Mouse (Mus musculus) small intestine, adult 2 months (tissue): ENCODE data around the gene Clmn.

ENCODE experiments used
- CTCF ChIP-seq: fragments of 200-500 bp; IDR thresholded peaks from 2 replicates; pipeline ENCODE4 v1.5.1; 2012; ENCODE audit warnings: low read depth, mild to moderate bottlenecking, control low read depth, inconsistent platforms, low read length, moderate library complexity, mixed read lengths; ENCODE audit not compliant: insufficient replicate concordance, insufficient read length; ENCODE audit errors: extremely low read depth
- POLR2A ChIP-seq: fragments of 200-500 bp; IDR thresholded peaks from 2 replicates; pipeline ENCODE4 v1.6.1; 2012; ENCODE audit warnings: low read depth, mild to moderate bottlenecking, control low read depth, inconsistent platforms, low read length, moderate library complexity

GRCm38 (mm10) chr12:104881518-104882060 is 16.7 kb upstream of the Clmn start:
- TF ChIP-seq CTCF (no peak), POLR2A (no peak)
